Mouse (Mus musculus): ENCODE data around the gene Nosip.
"Not testable (repeated sequence)": the region's sequence is repeated elsewhere in the genome, so short reads cannot be mapped to it uniquely, and the experiment has no call there.

DNA sequence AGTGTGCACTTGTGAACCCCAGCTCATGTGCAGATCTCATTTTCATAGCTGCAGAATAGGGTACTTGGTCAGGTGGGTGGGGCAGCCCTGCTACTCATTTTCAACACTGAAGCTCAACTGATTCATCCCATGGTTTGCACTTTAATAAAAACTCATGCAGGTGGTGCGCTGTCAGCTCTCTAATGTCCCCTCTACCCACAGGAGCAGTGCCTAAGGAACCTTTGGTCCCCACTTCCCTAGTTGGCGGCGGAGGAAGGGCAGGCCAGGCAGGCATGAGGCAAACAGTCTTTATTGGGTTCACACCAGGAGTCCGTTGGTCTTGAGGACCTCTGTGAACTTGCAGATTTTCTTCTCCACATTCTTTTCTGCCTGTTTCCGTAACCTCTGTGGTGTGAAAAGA, 63.4 kb downstream of the Nosip start:
- TF ChIP-seq CTCF, EP300 (IDR thresholded peaks at IDR 0.05; ENCODE audit: low read depth): not testable (repeated sequence)

Data from liver, embryonic 14.5 days (tissue).